Mouse (Mus musculus): Measurements from ENCODE around the gene Cast.

Cast gene

GRCm38 (mm10) chr13:74695497-74696193 lies 113.0 kb downstream of the Cast start:
- DNase-seq: no peak
